Mouse (Mus musculus): Measurements from ENCODE around the gene Siah3. TPM values are rescaled to one million over a fixed set of nuclear protein-coding genes. Genes with fewer than 3 reads are reported as not detected.

Gene Siah3
- polyA plus RNA-seq, 1 experiment from 2014 or later, result 0.07 TPM

- no peak for ATAC-seq (ENCODE audit: insufficient number of reproducible peaks, low FRiP score, low TSS enrichment, low read depth)
- Histone ChIP-seq H3K4me3 (ENCODE audit: low read depth, low read length) (no peak overlapping the region), H3K27ac (replicated peaks; ENCODE audit: low read depth, low read length) (no peak overlapping the region)
These were observed 62.6 kb downstream of the Siah3 start for GRCm38 (mm10) chr14:75518196-75518887.

GRCm38 (mm10) chr14:75518899-75519298 lies 63.1 kb downstream of the Siah3 start:
- Histone ChIP-seq H3K9me3 (ENCODE audit: control insufficient read depth, low read length) (no peaks in the 10 kb centered on the region), H3K4me3 (ENCODE audit: low read depth, low read length) (no peak overlapping the region), H3K9ac (ENCODE audit: low read length) (no peak overlapping the region), H3K36me3 (ENCODE audit: control insufficient read depth, insufficient read depth, low read length) (no peaks in the 10 kb centered on the region), H3K27me3 (ENCODE audit: control insufficient read depth, insufficient read depth, low read length) (no peaks in the 10 kb centered on the region), H3K27ac (replicated peaks; ENCODE audit: low read depth, low read length) (no peak overlapping the region), H3K4me1 (ENCODE audit: control insufficient read depth, insufficient read depth, low read length) (no peaks in the 10 kb centered on the region), H3K4me2 (ENCODE audit: low read depth, severe bottlenecking) (no peak overlapping the region)
- 87% methylated on average over 6 of the region's 6 CpGs for WGBS
- no peak for ATAC-seq (ENCODE audit: insufficient number of reproducible peaks, low FRiP score, low TSS enrichment, low read depth)
- no peak for DNase-seq (ENCODE audit: low spot score)

More at GRCm38 (mm10) chr14:75518196-75518887, 62.6 kb downstream of the Siah3 start:
- DNase-seq (ENCODE audit: low spot score), result no peak
- H3K36me3 ChIP-seq (ENCODE audit: control insufficient read depth, insufficient read depth, low read length), result no peaks in the 10 kb centered on the region
- 87% methylated on average over 15 of the region's 15 CpGs for WGBS
- no peak overlapping the region for H3K9ac ChIP-seq (ENCODE audit: low read length)
- no peaks in the 10 kb centered on the region for H3K4me1 ChIP-seq (ENCODE audit: control insufficient read depth, insufficient read depth, low read length)
- H3K9me3 ChIP-seq (ENCODE audit: control insufficient read depth, low read length), result no peaks in the 10 kb centered on the region
- no peak overlapping the region for H3K4me2 ChIP-seq (ENCODE audit: low read depth, severe bottlenecking)
- no peaks in the 10 kb centered on the region for H3K27me3 ChIP-seq (ENCODE audit: control insufficient read depth, insufficient read depth, low read length)

- Histone ChIP-seq H3K9ac (ENCODE audit: low read length) (no peak overlapping the region), H3K36me3 (ENCODE audit: control insufficient read depth, insufficient read depth, low read length) (no peaks in the 10 kb centered on the region), H3K27ac (replicated peaks; ENCODE audit: low read depth, low read length) (no peak overlapping the region), H3K4me1 (ENCODE audit: control insufficient read depth, insufficient read depth, low read length) (no peaks in the 10 kb centered on the region), H3K27me3 (ENCODE audit: control insufficient read depth, insufficient read depth, low read length) (no peaks in the 10 kb centered on the region), H3K9me3 (ENCODE audit: control insufficient read depth, low read length) (no peaks in the 10 kb centered on the region), H3K4me3 (ENCODE audit: low read depth, low read length) (no peak overlapping the region), H3K4me2 (ENCODE audit: low read depth, severe bottlenecking) (no peak overlapping the region)
- DNase-seq (ENCODE audit: low spot score) (no peak), ATAC-seq (ENCODE audit: insufficient number of reproducible peaks, low FRiP score, low TSS enrichment, low read depth) (no peak)
- 84% methylated on average over 8 of the region's 8 CpGs for WGBS
These were observed 63.9 kb downstream of the Siah3 start for GRCm38 (mm10) chr14:75519668-75520067.

GRCm38 (mm10) chr14:75524648-75525047 lies 68.9 kb downstream of the Siah3 start:
- no peak for DNase-seq (ENCODE audit: low spot score)
- Histone ChIP-seq H3K36me3 (ENCODE audit: control insufficient read depth, insufficient read depth, low read length) (no peaks in the 10 kb centered on the region), H3K4me3 (ENCODE audit: low read depth, low read length) (no peak overlapping the region), H3K4me2 (ENCODE audit: low read depth, severe bottlenecking) (no peak overlapping the region), H3K9ac (ENCODE audit: low read length) (no peak overlapping the region), H3K4me1 (ENCODE audit: control insufficient read depth, insufficient read depth, low read length) (peaks cover under 1% of the 10 kb centered on the region), H3K27ac (replicated peaks; ENCODE audit: low read depth, low read length) (no peak overlapping the region), H3K27me3 (ENCODE audit: control insufficient read depth, insufficient read depth, low read length) (no peaks in the 10 kb centered on the region), H3K9me3 (ENCODE audit: control insufficient read depth, low read length) (no peaks in the 10 kb centered on the region)
- 92% methylated on average over 2 of the region's 2 CpGs for WGBS
- no peak for ATAC-seq (ENCODE audit: insufficient number of reproducible peaks, low FRiP score, low TSS enrichment, low read depth)

- H3K4me3 ChIP-seq (ENCODE audit: low read depth, low read length), result no peak overlapping the region
- H3K4me1 ChIP-seq (ENCODE audit: control insufficient read depth, insufficient read depth, low read length), result peaks cover 10% of the 10 kb centered on the region
- no peak overlapping the region for H3K9ac ChIP-seq (ENCODE audit: low read length)
- H3K9me3 ChIP-seq (ENCODE audit: control insufficient read depth, low read length), result no peaks in the 10 kb centered on the region
- no peak for ATAC-seq (ENCODE audit: insufficient number of reproducible peaks, low FRiP score, low TSS enrichment, low read depth)
- H3K27ac ChIP-seq (replicated peaks; ENCODE audit: low read depth, low read length), result no peak overlapping the region
- no peaks in the 10 kb centered on the region for H3K36me3 ChIP-seq (ENCODE audit: control insufficient read depth, insufficient read depth, low read length)
- no peak for DNase-seq (ENCODE audit: low spot score)
- no peak overlapping the region for H3K4me2 ChIP-seq (ENCODE audit: low read depth, severe bottlenecking)
- no peaks in the 10 kb centered on the region for H3K27me3 ChIP-seq (ENCODE audit: control insufficient read depth, insufficient read depth, low read length)
- WGBS, result 90% methylated on average over 29 of the region's 29 CpGs
These were observed 69.8 kb downstream of the Siah3 start for GRCm38 (mm10) chr14:75525376-75526145.

GRCm38 (mm10) chr14:75527464-75528190 lies 71.8 kb downstream of the Siah3 start:
- H3K9me3 ChIP-seq (ENCODE audit: control insufficient read depth, low read length), result no peaks in the 10 kb centered on the region
- 85% methylated on average over 10 of the region's 10 CpGs for WGBS
- no peak overlapping the region for H3K4me2 ChIP-seq (ENCODE audit: low read depth, severe bottlenecking)
- H3K27ac ChIP-seq (replicated peaks; ENCODE audit: low read depth, low read length), result no peak overlapping the region
- H3K27me3 ChIP-seq (ENCODE audit: control insufficient read depth, insufficient read depth, low read length), result no peaks in the 10 kb centered on the region
- peaks cover 14% of the 10 kb centered on the region for H3K4me1 ChIP-seq (ENCODE audit: control insufficient read depth, insufficient read depth, low read length)
- ATAC-seq (ENCODE audit: insufficient number of reproducible peaks, low FRiP score, low TSS enrichment, low read depth) (no peak), DNase-seq (ENCODE audit: low spot score) (no peak)
- H3K36me3 ChIP-seq (ENCODE audit: control insufficient read depth, insufficient read depth, low read length), result no peaks in the 10 kb centered on the region
- no peak overlapping the region for H3K4me3 ChIP-seq (ENCODE audit: low read depth, low read length)
- H3K9ac ChIP-seq (ENCODE audit: low read length), result no peak overlapping the region

GRCm38 (mm10) chr14:75530815-75531353 lies 75.1 kb downstream of the Siah3 start:
- no peak for DNase-seq (ENCODE audit: low spot score)
- Histone ChIP-seq H3K9ac (ENCODE audit: low read length) (no peak overlapping the region), H3K4me1 (ENCODE audit: control insufficient read depth, insufficient read depth, low read length) (peaks cover 14% of the 10 kb centered on the region), H3K27ac (replicated peaks; ENCODE audit: low read depth, low read length) (no peak overlapping the region), H3K4me2 (ENCODE audit: low read depth, severe bottlenecking) (no peak overlapping the region), H3K4me3 (ENCODE audit: low read depth, low read length) (no peak overlapping the region), H3K9me3 (ENCODE audit: control insufficient read depth, low read length) (no peaks in the 10 kb centered on the region), H3K36me3 (ENCODE audit: control insufficient read depth, insufficient read depth, low read length) (no peaks in the 10 kb centered on the region), H3K27me3 (ENCODE audit: control insufficient read depth, insufficient read depth, low read length) (no peaks in the 10 kb centered on the region)
- no peak for ATAC-seq (ENCODE audit: insufficient number of reproducible peaks, low FRiP score, low TSS enrichment, low read depth)
- WGBS, result 77% methylated on average over 7 of the region's 7 CpGs

GRCm38 (mm10) chr14:75539205-75539604 lies 83.4 kb downstream of the Siah3 start:
- 44% methylated on average over 2 of the region's 2 CpGs for WGBS
- Histone ChIP-seq H3K9me3 (ENCODE audit: control insufficient read depth, low read length) (no peaks in the 10 kb centered on the region), H3K36me3 (ENCODE audit: control insufficient read depth, insufficient read depth, low read length) (no peaks in the 10 kb centered on the region), H3K4me2 (ENCODE audit: low read depth, severe bottlenecking) (no peak overlapping the region), H3K27me3 (ENCODE audit: control insufficient read depth, insufficient read depth, low read length) (no peaks in the 10 kb centered on the region), H3K4me3 (ENCODE audit: low read depth, low read length) (no peak overlapping the region), H3K27ac (replicated peaks; ENCODE audit: low read depth, low read length) (no peak overlapping the region), H3K4me1 (ENCODE audit: control insufficient read depth, insufficient read depth, low read length) (peaks cover 10% of the 10 kb centered on the region), H3K9ac (ENCODE audit: low read length) (no peak overlapping the region)
- ATAC-seq (ENCODE audit: insufficient number of reproducible peaks, low FRiP score, low TSS enrichment, low read depth) (no peak), DNase-seq (ENCODE audit: low spot score) (no peak)

Data from limb, embryonic 11.5 days (tissue).